In genomic region chr2:70034895-70035294, GRCm38 (mm10) we compare ENCODE assay signal across 24 mouse cellular contexts. TPM values are rescaled to one million over a fixed set of nuclear protein-coding genes. Genes with fewer than 3 reads are reported as not detected.
"Had no signal": no experiment of that assay in that cellular context is flagged by ENCODE, and none has a peak within 500 bp of the region (broad histone marks: within the 10 kb centered on the region; RNA-seq: fewer than 3 reads in every experiment).

No protein-coding gene starts in this region.

- H3K4me3 ChIP-seq: heart, embryonic 10.5 days; heart, embryonic 12.5 days; hindbrain, embryonic 13.5 days; hindbrain, embryonic 15.5 days; kidney, embryonic 15.5 days; limb, embryonic 10.5 days; limb, embryonic 12.5 days; liver, embryonic 13.5 days had no signal

- H3K9ac ChIP-seq: forebrain, postnatal 0 days; heart, embryonic 12.5 days; hindbrain, embryonic 13.5 days; hindbrain, embryonic 15.5 days; kidney, embryonic 15.5 days; limb, embryonic 12.5 days; liver, embryonic 13.5 days had no signal

- ATAC-seq: forebrain, postnatal 0 days; hindbrain, postnatal 0 days had no signal

- H3K36me3 ChIP-seq: heart, embryonic 10.5 days; heart, embryonic 12.5 days; hindbrain, embryonic 13.5 days; hindbrain, embryonic 15.5 days; kidney, embryonic 15.5 days; limb, embryonic 10.5 days; limb, embryonic 12.5 days; liver, embryonic 13.5 days had no signal

- H3K27ac ChIP-seq: heart, embryonic 10.5 days; hindbrain, embryonic 15.5 days; hindbrain, postnatal 0 days; kidney, embryonic 15.5 days; kidney, postnatal 0 days; limb, embryonic 10.5 days; limb, embryonic 12.5 days; liver, embryonic 13.5 days had no signal

- H3K4me1 ChIP-seq: heart, embryonic 12.5 days; limb, embryonic 12.5 days; liver, embryonic 13.5 days had no signal

- DNase-seq: forebrain, postnatal 0 days; gastrocnemius, postnatal 14 days; gastrocnemius, postnatal 36 days; heart, adult 18-20 months; heart, postnatal 10 days; kidney, adult 11 months; kidney, adult 2 months; kidney, adult 9 months; kidney, postnatal 14 days; kidney, postnatal 36 days; layer of hippocampus, adult 9-11 months; layer of hippocampus, postnatal 36 days; liver; liver, embryonic 13.5 days had no signal

- H3K4me2 ChIP-seq: heart, embryonic 12.5 days; hindbrain, embryonic 13.5 days; hindbrain, embryonic 15.5 days; kidney, embryonic 15.5 days; limb, embryonic 12.5 days; liver, embryonic 11.5 days; liver, embryonic 13.5 days had no signal

- H3K9me3 ChIP-seq: heart, embryonic 10.5 days; heart, embryonic 12.5 days; hindbrain, embryonic 13.5 days; hindbrain, embryonic 15.5 days; kidney, embryonic 15.5 days; limb, embryonic 10.5 days; limb, embryonic 12.5 days; liver, embryonic 13.5 days had no signal

- H3K27me3 ChIP-seq: heart, embryonic 12.5 days; hindbrain, embryonic 13.5 days; hindbrain, embryonic 15.5 days; kidney, embryonic 15.5 days; limb, embryonic 12.5 days had no signal

RNA-seq across cellular contexts. Expression of gene Myo3b, which starts 4.0 kb away (rescaled TPM):
- polyA plus RNA-seq: limb, embryonic 10.5 days; limb, embryonic 12.5 days; liver, embryonic 11.5 days; liver, embryonic 13.5 days had no signal
